Mouse (Mus musculus) CH12.LX (cell line): ENCODE data around the gene Stau1. TPM values are rescaled to one million over a fixed set of nuclear protein-coding genes. Genes with fewer than 3 reads are reported as not detected.

Source experiments
- DNase-seq: peaks from one replicate; pipeline ENCODE4 v3.0.0-alpha.2; 2013; ENCODE audit errors: extremely low read depth
- H3K27ac ChIP-seq: 2 replicates; pipeline ENCODE4 v1.5.1; 2012; ENCODE audit warnings: low read depth, mild to moderate bottlenecking, control low read depth, moderate library complexity; ENCODE audit not compliant: insufficient read depth
- H3K27me3 ChIP-seq: replicated peaks from 2 replicates; pipeline ENCODE3; 2012; ENCODE audit warnings: inconsistent platforms
- H3K36me3 ChIP-seq, 2 experiments: replicated peaks in 1 of 2; 2 replicates each; pipeline versions ENCODE3 to v1.6.1; 2012; ENCODE audit warnings: inconsistent platforms in 1 of 2, low read length in 1 of 2, mild to moderate bottlenecking in 1 of 2, mixed read lengths in 1 of 2, moderate library complexity in 1 of 2; ENCODE audit not compliant: control insufficient read depth in 1 of 2, insufficient read depth in 1 of 2
- H3K4me1 ChIP-seq, 2 experiments: 2 replicates each; pipeline ENCODE4 v1.6.1; 2012; ENCODE audit warnings: inconsistent platforms in 1 of 2, moderate library complexity in 1 of 2; ENCODE audit not compliant: insufficient read depth in 2 of 2, control insufficient read depth in 1 of 2
- H3K4me2 ChIP-seq: 2 replicates; pipeline ENCODE4 v1.6.1; 2012; ENCODE audit warnings: low read depth, mild to moderate bottlenecking, control low read depth; ENCODE audit not compliant: poor library complexity, insufficient read depth, severe bottlenecking
- H3K4me3 ChIP-seq, 3 experiments: fragments of 150-350 bp in 1 of 3; sonication (generic) in 1 of 3; replicated peaks in 1 of 3; 2 replicates each; pipeline versions ENCODE3 to v1.5.1; 2011 to 2012; ENCODE audit warnings: low read depth in 2 of 3, low read length in 2 of 3, mild to moderate bottlenecking in 2 of 3, moderate library complexity in 2 of 3, control low read depth in 1 of 3, improper control_type of control experiment in 1 of 3, inconsistent platforms in 1 of 3, mixed read lengths in 1 of 3; ENCODE audit not compliant: poor library complexity in 1 of 3
- H3K79me2 ChIP-seq: replicated peaks from 2 replicates; pipeline ENCODE4 v1.6.1; 2012; ENCODE audit warnings: mild to moderate bottlenecking, moderate library complexity; ENCODE audit not compliant: control insufficient read depth, poor library complexity, insufficient read depth, severe bottlenecking; ENCODE audit errors: extremely low read depth
- H3K9ac ChIP-seq: 2 replicates; pipeline ENCODE4 v1.6.1; 2012; ENCODE audit warnings: low read depth, mild to moderate bottlenecking, control low read depth, moderate library complexity; ENCODE audit not compliant: insufficient read depth
- H3K9me3 ChIP-seq: replicated peaks from 2 replicates; pipeline ENCODE3; 2012; ENCODE audit warnings: low read length, inconsistent platforms, mixed read lengths
- BHLHE40 ChIP-seq: IDR thresholded peaks from 2 replicates; pipeline ENCODE4 v1.6.1; 2011; ENCODE audit warnings: mild to moderate bottlenecking, low read depth, low read length, improper control_type of control experiment
- CHD1 ChIP-seq: IDR thresholded peaks from 2 replicates; pipeline ENCODE4 v1.6.1; 2012; ENCODE audit warnings: low read depth, low read length, improper control_type of control experiment, inconsistent platforms
- CHD2 ChIP-seq: IDR thresholded peaks from 2 replicates; pipeline ENCODE4 v1.6.1; 2011; ENCODE audit warnings: low read length, improper control_type of control experiment
- CTCF ChIP-seq, 2 experiments: IDR thresholded peaks in 1 of 2; conservative IDR thresholded peaks in 1 of 2; 2 replicates each; pipeline ENCODE4 v1.5.1; 2011 to 2012; ENCODE audit warnings: low read depth in 2 of 2, low read length in 2 of 2, improper control_type of control experiment in 1 of 2, inconsistent platforms in 1 of 2, mild to moderate bottlenecking in 1 of 2, moderate library complexity in 1 of 2
- ELF1 ChIP-seq: IDR thresholded peaks from 2 replicates; pipeline ENCODE4 v1.6.1; 2014; ENCODE audit warnings: low read depth, mild to moderate bottlenecking, inconsistent platforms, low read length, improper control_type of control experiment
- ETS1 ChIP-seq: conservative IDR thresholded peaks from 2 replicates; pipeline ENCODE4 v1.6.1; 2012; ENCODE audit warnings: low read depth, mild to moderate bottlenecking, inconsistent platforms, low read length, improper control_type of control experiment, moderate library complexity
- GABPA ChIP-seq: IDR thresholded peaks from 2 replicates; pipeline ENCODE4 v1.6.1; 2012; ENCODE audit warnings: low read depth, low read length, improper control_type of control experiment, inconsistent platforms; ENCODE audit not compliant: insufficient replicate concordance
- HCFC1 ChIP-seq: IDR thresholded peaks from 2 replicates; pipeline ENCODE4 v1.6.1; 2012; ENCODE audit warnings: low read depth, mild to moderate bottlenecking, inconsistent platforms, low read length, improper control_type of control experiment
- KAT2A ChIP-seq: IDR thresholded peaks from 2 replicates; pipeline ENCODE4 v1.6.1; 2012; ENCODE audit warnings: low read length, improper control_type of control experiment, inconsistent platforms; ENCODE audit not compliant: insufficient replicate concordance
- MAFK ChIP-seq: IDR thresholded peaks from 2 replicates; pipeline ENCODE4 v1.6.1; 2011; ENCODE audit warnings: low read length, improper control_type of control experiment; ENCODE audit not compliant: insufficient replicate concordance
- MAX ChIP-seq: IDR thresholded peaks from 2 replicates; pipeline ENCODE4 v1.6.1; 2011; ENCODE audit warnings: low read length, improper control_type of control experiment
- MXI1 ChIP-seq: IDR thresholded peaks from 2 replicates; pipeline ENCODE4 v1.6.1; 2011; ENCODE audit warnings: mild to moderate bottlenecking, low read depth, low read length, improper control_type of control experiment
- PAX5 ChIP-seq: IDR thresholded peaks from 2 replicates; pipeline ENCODE4 v1.6.1; 2012; ENCODE audit warnings: low read length, inconsistent platforms, mixed read lengths
- POLR2A ChIP-seq: IDR thresholded peaks from 2 replicates; pipeline ENCODE4 v1.6.1; 2011; ENCODE audit warnings: low read depth, mild to moderate bottlenecking, improper control_type of control experiment, low read length
- POLR2AphosphoS2 ChIP-seq: IDR thresholded peaks from 2 replicates; pipeline ENCODE4 v1.6.1; 2011; ENCODE audit warnings: low read depth, low read length, improper control_type of control experiment
- RAD21 ChIP-seq: IDR thresholded peaks from 2 replicates; pipeline ENCODE4 v1.6.1; 2011; ENCODE audit warnings: low read depth, mild to moderate bottlenecking, low read length, improper control_type of control experiment, moderate library complexity
- RCOR1 ChIP-seq: conservative IDR thresholded peaks from 2 replicates; pipeline ENCODE4 v1.6.1; 2012; ENCODE audit warnings: low read depth, mild to moderate bottlenecking, inconsistent platforms, low read length, improper control_type of control experiment
- SIN3A ChIP-seq: IDR thresholded peaks from 2 replicates; pipeline ENCODE4 v1.6.1; 2012; ENCODE audit warnings: low read length, improper control_type of control experiment, inconsistent platforms
- UBTF ChIP-seq: IDR thresholded peaks from 2 replicates; pipeline ENCODE4 v1.6.1; 2012; ENCODE audit warnings: low read depth, mild to moderate bottlenecking, inconsistent platforms, low read length, improper control_type of control experiment, moderate library complexity
- USF1 ChIP-seq: IDR thresholded peaks from 2 replicates; pipeline ENCODE4 v1.6.1; 2014; ENCODE audit warnings: low read depth, mild to moderate bottlenecking, inconsistent platforms, low read length, improper control_type of control experiment
- USF2 ChIP-seq: conservative IDR thresholded peaks from 2 replicates; pipeline ENCODE4 v1.6.1; 2011; ENCODE audit warnings: low read depth, low read length, improper control_type of control experiment
- ZKSCAN1 ChIP-seq: IDR thresholded peaks from 2 replicates; pipeline ENCODE4 v1.6.1; 2012; ENCODE audit warnings: low read depth, inconsistent platforms, low read length, improper control_type of control experiment, borderline replicate concordance
- ZMIZ1 ChIP-seq: IDR thresholded peaks from 2 replicates; pipeline ENCODE4 v1.6.1; 2012; ENCODE audit warnings: low read depth, mild to moderate bottlenecking, inconsistent platforms, low read length, improper control_type of control experiment
- ZNF384 ChIP-seq: IDR thresholded peaks from 2 replicates; pipeline ENCODE4 v1.6.1; 2012; ENCODE audit warnings: low read depth, low read length, improper control_type of control experiment, inconsistent platforms
- dilution Hi-C: fragments of 300-500 bp; cut with MboI; formaldehyde crosslinking; loops from 2 replicates; pipeline ENCODE4 v1.14.3; 2020; ENCODE audit warnings: low sequenced_read_pairs; ENCODE audit not compliant: extremely low pct_unique_long_range_greater_than_20kb, extremely low pct_ligation_motif_present
- in situ Hi-C: fragments of 300-500 bp; cut with MboI; formaldehyde crosslinking; loops from 3 replicates; pipeline ENCODE4 v1.14.3; 2019; ENCODE audit warnings: low sequenced_read_pairs, low pct_ligation_motif_present, low pct_unique_long_range_greater_than_20kb, mixed read lengths
- polyA plus RNA-seq: library from polyadenylated mRNA; unstranded; fragments of >175 nt; gene quantifications from 2 replicates; pipeline ENCODE4 v1.2.1, GENCODE M21; 2012; ENCODE audit warnings: low read depth; ENCODE audit not compliant: insufficient read length
- total RNA-seq, 2 experiments: library from RNA; depleted of rRNA; stranded (reverse); fragments of 300-350 nt in 1 of 2; fragments of >200 nt in 1 of 2; gene quantifications; 2 replicates each; pipeline ENCODE4 v1.2.3; 2012 to 2014

Gene Stau1
- total and polyA plus RNA-seq, 3 experiments: 8.0 to 36.2 (median 10.3) TPM

GRCm38 (mm10) chr2:166933943-166934342 lies 62.2 kb downstream of the Stau1 start:
- DNase-seq: no peak
- Histone ChIP-seq H3K79me2 (no peaks in the 10 kb centered on the region), H3K4me1 (no peaks in the 10 kb centered on the region), H3K36me3 (peaks cover 72 to 92% of the 10 kb centered on the region in 2 experiments), H3K9me3 (no peaks in the 10 kb centered on the region), H3K27ac (no peak overlapping the region), H3K27me3 (no peaks in the 10 kb centered on the region), H3K9ac (no peak overlapping the region), H3K4me3 (no peak overlapping the region), H3K4me2 (no peak overlapping the region)
- in situ Hi-C loops (no loop called here), dilution Hi-C loops (no loop called here)
- TF ChIP-seq POLR2A (no peak), PAX5 (no peak), USF1 (no peak), CHD1 (no peak), POLR2AphosphoS2 (no peak), CTCF (conservative IDR thresholded peaks at IDR 0.05 in 1 of 2, IDR thresholded peaks at IDR 0.05 in 1 of 2; ENCODE audit: low read depth in 2 of 2, low read length in 2 of 2) (no peak), BHLHE40 (no peak), ZMIZ1 (no peak), KAT2A (no peak), ZKSCAN1 (no peak)

GRCm38 (mm10) chr2:166923971-166924370 lies 72.1 kb downstream of the Stau1 start:
- H3K4me3 ChIP-seq: no peak overlapping the region
- dilution Hi-C loops (no loop called here), in situ Hi-C loops (no loop called here)
- H3K9ac ChIP-seq: no peak overlapping the region
- no peaks in the 10 kb centered on the region for H3K4me1 ChIP-seq
- H3K4me2 ChIP-seq: no peak overlapping the region
- no peaks in the 10 kb centered on the region; the same call in 1 of the 2 replicates for H3K79me2 ChIP-seq
- TF ChIP-seq CHD2 (no peak), USF1 (no peak), RAD21 (no peak), UBTF (no peak), MXI1 (no peak), MAX (no peak), ELF1 (no peak), USF2 (no peak), POLR2A (no peak), RCOR1 (no peak), SIN3A (no peak), GABPA (no peak), ETS1 (no peak), CHD1 (no peak), ZKSCAN1 (no peak), HCFC1 (no peak), MAFK (no peak), KAT2A (no peak), ZMIZ1 (no peak), ZNF384 (no peak)
- DNase-seq: no peak
- H3K27ac ChIP-seq: no peak overlapping the region
- peaks cover 58 to 92% of the 10 kb centered on the region in 2 experiments for H3K36me3 ChIP-seq
- no peaks in the 10 kb centered on the region for H3K27me3 ChIP-seq
- H3K9me3 ChIP-seq: no peaks in the 10 kb centered on the region
